Mouse (Mus musculus): Measurements from ENCODE around the gene Obscn. TPM values are rescaled to one million over a fixed set of nuclear protein-coding genes. Genes with fewer than 3 reads are reported as not detected.

The Obscn gene
- 5.3 and 19.0 TPM in 2 replicates for polyA plus RNA-seq (2012; rRNA removed)

DNA sequence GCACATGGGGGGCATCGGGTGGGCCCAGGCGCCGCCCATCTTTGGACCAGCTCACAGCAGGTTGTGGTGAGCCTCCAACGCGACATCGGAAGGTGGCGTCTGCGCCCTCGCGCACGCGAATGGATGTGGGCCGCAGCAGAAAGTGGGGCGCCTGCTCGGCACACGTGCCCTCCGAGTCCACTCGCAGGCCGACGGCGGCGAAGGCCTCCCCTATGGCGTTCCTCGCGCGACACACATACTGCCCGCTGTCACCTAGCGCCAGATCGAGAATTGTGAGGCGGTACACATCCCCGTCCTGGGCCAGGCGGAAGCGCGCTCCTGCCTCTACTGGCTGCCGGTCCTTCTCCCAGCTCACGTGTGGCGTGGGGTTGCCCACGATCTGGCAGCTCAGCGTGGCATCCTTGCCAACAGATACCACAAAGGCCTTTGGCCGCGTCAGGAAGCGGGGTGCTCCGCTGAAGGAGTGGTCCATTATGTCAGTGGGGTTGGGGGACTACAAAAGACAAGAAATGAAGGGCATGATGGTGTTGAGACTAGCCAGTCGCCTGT, at the start of gene Obscn:
Obscn (minus strand) TSS at position 499 of the 549 bp plus-strand sequence.
- WGBS = 14% methylated on average over 44 of the region's 44 CpGs
- no peak for DNase-seq

DNA sequence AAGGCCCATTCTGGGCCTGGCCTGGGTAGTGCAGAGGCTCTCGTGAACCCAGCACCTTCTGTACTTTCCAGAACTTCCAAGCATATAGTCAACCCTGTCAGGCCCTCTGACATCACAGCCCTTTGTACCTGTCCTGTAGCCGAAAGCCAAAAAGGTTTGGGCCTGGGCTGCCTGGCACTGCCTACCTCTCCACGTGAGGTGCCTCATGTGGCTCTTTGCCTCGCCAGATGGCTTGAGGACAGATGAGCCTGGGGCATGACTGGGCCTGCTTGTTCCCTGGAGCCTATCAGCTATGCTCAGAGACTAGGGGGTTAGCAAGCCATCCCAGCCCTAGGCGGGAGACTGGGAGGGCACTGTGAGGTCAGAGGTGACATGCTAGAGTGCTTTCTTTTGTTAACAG, 49.3 kb upstream of the Obscn start:
- Histone ChIP-seq H3K4me3 (replicated peaks; ENCODE audit: extremely low read depth, low read depth, low read length) (no peak overlapping the region), H3K4me1 (ENCODE audit: control insufficient read depth, insufficient read depth, low read length) (peaks cover 7% of the 10 kb centered on the region)
- TF ChIP-seq CTCF (IDR thresholded peaks at IDR 0.05; ENCODE audit: insufficient read depth, low read length) (no peak), POLR2A (IDR thresholded peaks at IDR 0.05; ENCODE audit: borderline replicate concordance, extremely low read depth, low read depth, low read length) (no peak)
- WGBS = 87% methylated on average over 5 of the region's 5 CpGs
- DNase-seq = no peak

More for the DNA sequence above, at the start of gene Obscn:
- Histone ChIP-seq H3K4me3 (replicated peaks; ENCODE audit: extremely low read depth, low read depth, low read length) (no peak within 1 kb of the TSS), H3K4me1 (ENCODE audit: control insufficient read depth, insufficient read depth, low read length) (no peaks in the 10 kb centered on the region)
- TF ChIP-seq CTCF (IDR thresholded peaks at IDR 0.05; ENCODE audit: insufficient read depth, low read length) = no peak
- no peak for TF ChIP-seq POLR2A (IDR thresholded peaks at IDR 0.05; ENCODE audit: borderline replicate concordance, extremely low read depth, low read depth, low read length)

DNA sequence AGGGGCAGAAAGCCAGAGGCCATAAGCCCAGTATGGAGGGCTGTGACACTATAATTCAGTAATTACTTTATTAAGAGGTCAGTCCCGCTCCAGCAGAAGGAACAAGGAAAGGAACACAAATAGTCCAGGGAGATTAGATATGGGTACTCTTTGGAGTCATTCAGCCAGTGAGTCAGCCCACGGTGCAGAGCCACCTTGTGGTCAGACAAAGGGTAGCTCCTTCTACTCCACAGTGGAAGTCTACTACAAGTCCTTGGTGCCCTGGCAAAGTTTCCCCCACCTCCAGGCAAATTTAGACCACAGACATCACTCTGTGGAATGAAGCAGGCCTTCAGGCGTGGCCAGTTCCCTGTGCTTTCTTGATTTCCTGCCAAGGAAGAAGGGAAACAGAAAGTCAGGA, 47.6 kb upstream of the Obscn start:
- 13% methylated on average over 3 of the region's 3 CpGs for WGBS
- peak; percentile 45 for DNase-seq
- peaks cover 7% of the 10 kb centered on the region for H3K4me1 ChIP-seq (ENCODE audit: control insufficient read depth, insufficient read depth, low read length)
- no peak overlapping the region for H3K4me3 ChIP-seq (replicated peaks; ENCODE audit: extremely low read depth, low read depth, low read length)
- TF ChIP-seq POLR2A (IDR thresholded peaks at IDR 0.05; ENCODE audit: borderline replicate concordance, extremely low read depth, low read depth, low read length) = no peak
- TF ChIP-seq CTCF (IDR thresholded peaks at IDR 0.05; ENCODE audit: insufficient read depth, low read length) = peak; percentile 91

DNA sequence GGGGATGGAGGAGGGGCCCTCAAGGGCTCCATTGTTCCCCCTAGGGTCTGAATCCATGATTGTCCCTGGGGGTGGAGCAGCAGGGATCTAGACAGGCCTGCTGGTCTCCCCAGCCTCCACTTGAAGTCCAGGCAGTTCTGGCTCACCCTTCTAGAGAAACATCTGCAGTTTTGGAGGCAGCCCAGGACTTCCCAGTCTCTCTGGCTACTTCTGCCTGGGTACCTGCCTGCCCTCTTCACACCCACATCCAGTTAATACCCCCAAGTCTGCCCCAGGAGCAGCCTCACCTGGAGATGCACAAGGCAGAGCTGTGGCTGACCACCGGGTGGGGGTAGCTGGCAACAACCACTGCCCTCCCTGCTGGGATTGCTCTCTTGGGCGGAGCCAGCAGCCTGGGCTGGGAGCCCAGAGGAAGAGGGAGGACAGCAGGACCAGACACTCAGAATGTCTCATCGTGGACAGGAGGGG, 46.7 kb upstream of the Obscn start, which contains the start of gene Gjc2:
Gjc2 (minus strand) TSS at position 350 of the 468 bp plus-strand sequence.
- Histone ChIP-seq H3K4me3 (replicated peaks; ENCODE audit: extremely low read depth, low read depth, low read length) (no peak within 1 kb of the TSS), H3K4me1 (ENCODE audit: control insufficient read depth, insufficient read depth, low read length) (peaks cover 7% of the 10 kb centered on the region)
- no peak for TF ChIP-seq POLR2A (IDR thresholded peaks at IDR 0.05; ENCODE audit: borderline replicate concordance, extremely low read depth, low read depth, low read length)
- no peak for TF ChIP-seq CTCF (IDR thresholded peaks at IDR 0.05; ENCODE audit: insufficient read depth, low read length)
- DNase-seq = peak; percentile 28
- 21% methylated on average over 3 of the region's 3 CpGs for WGBS

DNA sequence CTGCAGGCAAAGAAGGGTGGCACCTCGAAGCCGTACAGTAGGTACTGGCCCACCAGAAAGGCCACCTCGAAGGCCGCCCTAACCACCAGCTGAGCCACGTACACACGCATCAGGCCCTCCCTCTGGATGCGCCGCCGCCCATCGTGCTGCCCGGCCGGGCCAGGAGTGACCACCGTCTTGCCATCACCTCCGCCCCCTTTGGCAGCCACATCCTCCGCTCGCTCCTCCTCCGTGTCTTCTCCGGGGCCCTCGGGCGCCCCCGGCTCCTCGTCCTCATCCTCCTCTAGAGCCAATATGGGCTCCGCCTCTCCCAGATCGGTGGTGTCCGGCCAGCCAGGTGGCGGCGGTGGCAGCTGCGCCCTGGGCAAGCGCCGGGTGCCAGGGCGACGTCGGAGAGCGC, 40.7 kb upstream of the Obscn start:
- 14% methylated on average over 34 of the region's 34 CpGs for WGBS
- no peak overlapping the region for H3K4me3 ChIP-seq (replicated peaks; ENCODE audit: extremely low read depth, low read depth, low read length)

DNA sequence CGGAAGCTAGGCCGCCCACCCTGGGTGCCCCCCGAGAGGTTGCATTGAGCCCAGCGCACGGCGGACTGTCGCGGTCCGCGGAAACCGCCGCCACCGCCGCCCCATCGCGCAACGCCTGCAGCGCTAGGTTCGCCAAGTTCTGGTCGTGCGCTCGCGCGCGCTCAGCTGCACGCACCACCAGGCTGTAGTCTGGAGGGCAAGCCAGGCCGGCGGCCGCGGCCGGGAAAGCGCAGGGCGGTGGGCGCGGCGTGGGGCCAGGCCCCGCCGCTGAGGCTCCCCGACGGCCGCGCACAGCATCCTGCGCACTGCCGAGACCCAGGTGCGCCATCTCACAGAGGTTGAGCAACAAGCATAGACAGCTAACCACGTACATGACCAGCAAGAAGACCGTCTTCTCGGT, 40.3 kb upstream of the Obscn start:
- DNase-seq = no peak
- TF ChIP-seq POLR2A (IDR thresholded peaks at IDR 0.05; ENCODE audit: borderline replicate concordance, extremely low read depth, low read depth, low read length) = no peak
- TF ChIP-seq CTCF (IDR thresholded peaks at IDR 0.05; ENCODE audit: insufficient read depth, low read length) = no peak
- no peak overlapping the region for H3K4me3 ChIP-seq (replicated peaks; ENCODE audit: extremely low read depth, low read depth, low read length)
- WGBS = 5% methylated on average over 48 of the region's 48 CpGs
- H3K4me1 ChIP-seq (ENCODE audit: control insufficient read depth, insufficient read depth, low read length) = no peaks in the 10 kb centered on the region

More for the DNA sequence above, 40.7 kb upstream of the Obscn start:
- no peaks in the 10 kb centered on the region for H3K4me1 ChIP-seq (ENCODE audit: control insufficient read depth, insufficient read depth, low read length)
- no peak for TF ChIP-seq CTCF (IDR thresholded peaks at IDR 0.05; ENCODE audit: insufficient read depth, low read length)
- no peak for TF ChIP-seq POLR2A (IDR thresholded peaks at IDR 0.05; ENCODE audit: borderline replicate concordance, extremely low read depth, low read depth, low read length)
- DNase-seq = no peak

DNA sequence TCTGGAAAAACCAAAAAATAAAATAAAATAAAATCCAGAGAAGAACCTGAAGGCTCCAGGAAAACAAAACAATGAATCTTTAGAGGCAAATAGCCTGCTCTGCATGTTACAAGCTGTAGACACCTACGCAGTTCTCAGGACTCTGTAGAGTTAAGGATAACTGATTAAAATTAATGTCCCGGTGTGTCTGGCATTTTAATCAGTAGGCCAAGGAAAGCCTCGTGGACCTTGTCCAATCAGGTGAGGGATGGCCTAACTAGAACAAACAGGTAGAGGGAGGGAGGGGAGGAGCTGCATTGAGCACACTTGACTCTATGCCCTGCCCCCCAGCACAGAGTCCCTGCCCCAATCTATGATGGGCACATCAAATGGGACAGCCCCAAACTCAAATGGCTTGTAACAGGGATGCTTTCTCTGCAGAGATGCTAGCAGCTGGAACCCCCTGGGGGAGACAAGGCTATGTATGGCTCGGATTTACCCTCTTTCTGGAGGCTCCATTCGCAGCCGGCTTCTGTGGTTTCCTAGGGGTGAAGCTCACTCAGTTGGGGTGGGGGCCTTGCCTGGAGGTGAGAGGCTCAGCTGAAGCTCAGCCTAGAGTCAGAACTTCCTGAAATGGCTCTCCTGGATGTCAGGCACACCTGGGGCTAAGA, 38.1 kb upstream of the Obscn start:
- no peak for DNase-seq
- no peak overlapping the region for H3K4me3 ChIP-seq (replicated peaks; ENCODE audit: extremely low read depth, low read depth, low read length)
- TF ChIP-seq POLR2A (IDR thresholded peaks at IDR 0.05; ENCODE audit: borderline replicate concordance, extremely low read depth, low read depth, low read length) (no peak), CTCF (IDR thresholded peaks at IDR 0.05; ENCODE audit: insufficient read depth, low read length) (no peak)
- no peaks in the 10 kb centered on the region for H3K4me1 ChIP-seq (ENCODE audit: control insufficient read depth, insufficient read depth, low read length)
- 67% methylated on average over 6 of the region's 6 CpGs for WGBS

DNA sequence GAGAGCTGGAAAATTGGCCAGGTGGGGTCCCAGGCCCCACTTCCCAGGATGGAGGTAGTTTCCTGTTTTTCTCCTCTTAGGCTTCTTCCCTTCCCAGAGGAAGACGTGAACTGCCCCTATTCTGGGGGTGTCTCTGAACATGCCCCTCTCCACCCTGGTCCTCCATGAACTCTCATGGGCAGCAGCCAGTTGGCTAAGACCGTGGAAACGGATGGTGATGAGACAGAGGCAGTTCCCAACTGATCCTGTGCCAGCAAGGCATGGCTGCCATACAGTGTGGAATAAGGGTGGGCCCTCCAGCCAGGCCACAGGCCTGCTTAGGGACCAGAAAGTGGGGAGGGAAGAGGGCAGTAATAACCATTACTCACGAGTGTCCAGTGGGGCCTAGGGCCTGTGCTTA, 34.3 kb upstream of the Obscn start:
- 64% methylated on average over 4 of the region's 4 CpGs for WGBS
- no peak for DNase-seq
- H3K4me1 ChIP-seq (ENCODE audit: control insufficient read depth, insufficient read depth, low read length) = no peaks in the 10 kb centered on the region
- no peak for TF ChIP-seq POLR2A (IDR thresholded peaks at IDR 0.05; ENCODE audit: borderline replicate concordance, extremely low read depth, low read depth, low read length)
- no peak overlapping the region for H3K4me3 ChIP-seq (replicated peaks; ENCODE audit: extremely low read depth, low read depth, low read length)

DNA sequence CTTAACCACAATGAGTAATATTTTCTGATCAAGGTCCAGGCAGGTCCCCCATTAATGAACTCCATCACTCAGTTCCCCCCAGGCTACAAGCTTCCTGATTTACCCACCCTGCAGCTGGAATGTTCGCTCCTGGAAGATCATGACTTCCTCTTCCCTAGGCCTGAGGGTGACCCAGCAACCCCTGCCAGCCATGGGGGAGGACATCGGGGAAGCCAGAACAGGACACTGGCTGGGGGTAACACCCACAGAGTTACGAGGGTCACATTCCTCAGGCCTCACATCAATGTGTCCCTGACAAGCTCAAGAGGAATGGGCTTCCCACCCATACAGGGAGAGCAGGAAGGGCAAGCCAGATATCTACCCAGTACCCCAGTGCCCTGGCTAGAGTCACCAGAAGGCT, 33.6 kb upstream of the Obscn start:
- no peak for TF ChIP-seq POLR2A (IDR thresholded peaks at IDR 0.05; ENCODE audit: borderline replicate concordance, extremely low read depth, low read depth, low read length)
- TF ChIP-seq CTCF (IDR thresholded peaks at IDR 0.05; ENCODE audit: insufficient read depth, low read length) = no peak
- Histone ChIP-seq H3K4me1 (ENCODE audit: control insufficient read depth, insufficient read depth, low read length) (no peaks in the 10 kb centered on the region), H3K4me3 (replicated peaks; ENCODE audit: extremely low read depth, low read depth, low read length) (no peak overlapping the region)
- no peak for DNase-seq
- WGBS = 48% methylated on average over 3 of the region's 3 CpGs
